Mouse (Mus musculus) cortical plate, adult 2 months (tissue): ENCODE measurements around the gene Fam49a. TPM values are rescaled to one million over a fixed set of nuclear protein-coding genes. Genes with fewer than 3 reads are reported as not detected.

ENCODE experiments used
- H3K27ac ChIP-seq: fragments of 200-500 bp; 2 replicates; pipeline ENCODE4 v1.5.1; 2012; ENCODE audit warnings: low read length, control low read depth, inconsistent platforms; ENCODE audit not compliant: insufficient read depth
- H3K4me1 ChIP-seq: fragments of 200-500 bp; 2 replicates; pipeline ENCODE4 v1.6.1; 2011; ENCODE audit warnings: low read length; ENCODE audit not compliant: control insufficient read depth, insufficient read depth
- H3K4me3 ChIP-seq: fragments of 200-500 bp; 2 replicates; pipeline ENCODE4 v1.5.1; 2011; ENCODE audit warnings: mild to moderate bottlenecking, low read length, control low read depth; ENCODE audit not compliant: insufficient read depth
- CTCF ChIP-seq: fragments of 200-500 bp; IDR thresholded peaks from 2 replicates; pipeline ENCODE4 v1.5.1; 2011; ENCODE audit warnings: mild to moderate bottlenecking, control low read depth, low read length; ENCODE audit not compliant: insufficient read depth; ENCODE audit errors: extremely low read depth
- POLR2A ChIP-seq: fragments of 200-500 bp; IDR thresholded peaks from 2 replicates; pipeline ENCODE4 v1.6.1; 2011; ENCODE audit warnings: mild to moderate bottlenecking, low read length, control low read depth; ENCODE audit not compliant: insufficient read depth; ENCODE audit errors: extremely low read depth
- polyA plus RNA-seq: library from polyadenylated mRNA; depleted of rRNA; stranded (reverse); fragments of >200 nt; gene quantifications from 2 replicates; pipeline ENCODE4 v1.2.3, GENCODE M21; 2012

The Fam49a gene
- polyA plus RNA-seq, 1 experiment = 78.9 TPM

GRCm38 (mm10) chr12:12364201-12364600 lies 102.3 kb downstream of the Fam49a start:
- TF ChIP-seq POLR2A (no peak), CTCF (no peak)
- Histone ChIP-seq H3K4me1 (peaks cover 8% of the 10 kb centered on the region), H3K27ac (no peak overlapping the region), H3K4me3 (no peak overlapping the region)

DNA sequence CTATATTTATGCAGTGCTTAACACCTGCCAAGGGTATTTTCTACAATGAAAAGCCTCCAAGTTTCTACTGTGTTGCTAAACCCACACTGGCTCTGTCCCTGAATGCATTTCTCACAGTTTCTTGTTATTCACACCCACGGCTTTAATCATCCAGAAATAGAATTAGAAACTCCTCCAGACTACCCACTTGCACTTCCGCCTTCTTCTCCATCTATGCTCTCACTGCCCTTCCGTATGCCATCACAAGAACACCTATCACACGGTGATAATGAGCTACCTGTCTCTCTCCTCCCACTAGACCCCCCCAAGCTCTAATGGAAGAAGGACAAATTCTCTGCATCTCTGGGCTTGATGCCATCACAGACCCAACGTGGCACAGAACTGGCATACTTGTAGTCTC lies 105.5 kb downstream of the Fam49a start:
- H3K27ac ChIP-seq = no peak overlapping the region
- TF ChIP-seq CTCF = no peak
- TF ChIP-seq POLR2A = no peak
- peaks cover 8% of the 10 kb centered on the region for H3K4me1 ChIP-seq
- H3K4me3 ChIP-seq = no peak overlapping the region

DNA sequence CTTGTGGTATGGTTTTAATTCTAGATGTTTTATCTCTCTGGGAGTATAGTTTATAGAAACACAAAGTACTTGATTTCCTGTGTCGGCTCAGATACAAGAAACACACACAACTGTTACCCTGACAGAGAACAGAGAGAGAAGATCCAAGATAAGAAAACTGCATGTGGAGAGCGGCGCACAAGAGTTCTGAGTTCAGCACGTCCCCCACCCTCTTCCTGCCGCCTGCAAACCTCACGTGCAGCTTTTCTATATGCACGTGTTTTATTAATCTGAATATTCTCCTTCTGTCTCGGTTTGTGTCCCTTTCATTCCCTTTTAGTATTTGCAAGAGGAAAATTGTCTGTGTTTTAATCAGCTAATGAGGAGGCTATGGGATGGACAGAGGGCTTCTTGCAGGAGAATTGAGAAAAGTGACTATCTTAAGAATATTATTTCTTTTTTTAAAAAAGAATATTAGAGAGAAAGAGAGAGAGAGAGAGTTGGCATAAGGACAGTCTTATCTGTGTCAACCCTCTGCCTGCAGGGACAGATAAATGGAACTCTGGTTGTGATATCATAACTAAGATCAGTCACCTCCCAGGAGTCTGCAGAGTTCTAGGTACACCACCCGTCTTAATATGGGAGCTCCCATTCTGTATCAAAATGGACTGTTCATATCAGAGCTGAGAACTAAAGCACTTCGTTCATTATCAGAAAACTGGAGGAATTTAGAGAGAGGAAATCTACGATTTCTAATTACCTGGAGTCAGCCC lies 111.3 kb downstream of the Fam49a start:
- Histone ChIP-seq H3K4me3 (no peak overlapping the region), H3K27ac (no peak overlapping the region), H3K4me1 (no peaks in the 10 kb centered on the region; the same call in 1 of the 2 replicates)
- TF ChIP-seq POLR2A (no peak), CTCF (no peak)

DNA sequence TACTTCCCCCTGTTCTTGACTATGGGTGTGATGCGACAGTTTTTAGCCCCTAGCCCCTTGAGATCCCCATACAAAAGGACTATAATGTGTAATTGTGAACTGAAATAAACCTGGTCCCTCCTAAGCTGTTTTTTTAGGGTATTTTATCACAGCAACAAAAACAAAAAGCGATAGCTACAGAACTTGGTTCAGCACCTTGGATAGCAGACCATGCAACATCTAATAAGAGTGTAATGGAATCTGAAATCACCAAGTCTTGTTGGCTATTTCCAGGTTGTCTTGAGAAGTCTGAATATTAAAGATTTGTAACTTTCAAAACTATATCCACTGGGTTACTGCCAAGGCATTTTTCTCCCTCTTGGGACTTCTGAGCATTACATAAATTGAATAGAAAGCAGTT lies 117.1 kb downstream of the Fam49a start:
- Histone ChIP-seq H3K4me1 (no peaks in the 10 kb centered on the region), H3K27ac (no peak overlapping the region), H3K4me3 (no peak overlapping the region)
- no peak for TF ChIP-seq CTCF
- no peak for TF ChIP-seq POLR2A

- no peak overlapping the region for H3K27ac ChIP-seq
- no peak for TF ChIP-seq CTCF
- no peak for TF ChIP-seq POLR2A
- H3K4me3 ChIP-seq = no peak overlapping the region
- H3K4me1 ChIP-seq = peaks cover 2% of the 10 kb centered on the region; the same call in 1 of the 2 replicates
These were observed 127.3 kb downstream of the Fam49a start for GRCm38 (mm10) chr12:12389271-12389670.

GRCm38 (mm10) chr12:12396224-12396623 lies 134.3 kb downstream of the Fam49a start:
- no peak overlapping the region for H3K27ac ChIP-seq
- no peaks in the 10 kb centered on the region for H3K4me1 ChIP-seq
- H3K4me3 ChIP-seq = no peak overlapping the region
- TF ChIP-seq CTCF (peak; percentile 82), POLR2A (no peak)

GRCm38 (mm10) chr12:12401051-12401465 lies 139.1 kb downstream of the Fam49a start:
- Histone ChIP-seq H3K27ac (no peak overlapping the region), H3K4me1 (no peaks in the 10 kb centered on the region), H3K4me3 (no peak overlapping the region)
- TF ChIP-seq CTCF (peak; percentile 54), POLR2A (no peak)

DNA sequence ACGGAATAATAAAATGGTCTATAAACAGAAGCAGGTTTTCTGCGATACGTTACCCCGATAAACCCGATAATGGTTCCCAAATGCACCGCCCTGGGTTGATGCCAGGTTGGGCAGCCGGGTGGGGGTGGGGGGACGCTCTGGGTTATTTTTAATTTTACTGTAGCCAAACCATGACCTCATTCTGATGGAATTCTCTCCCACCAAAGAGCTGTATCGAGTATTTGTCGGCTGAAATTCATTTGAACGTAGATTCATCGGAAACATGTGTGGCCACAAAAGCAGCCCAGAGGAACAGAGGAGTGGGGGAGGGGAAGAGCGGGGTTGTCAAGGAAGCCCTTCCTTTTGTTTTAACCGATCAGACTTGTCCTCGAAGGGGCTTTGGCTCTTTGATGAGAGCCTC lies 139.6 kb downstream of the Fam49a start:
- TF ChIP-seq POLR2A (no peak), CTCF (no peak)
- no peak overlapping the region for H3K4me3 ChIP-seq
- H3K27ac ChIP-seq = no peak overlapping the region
- H3K4me1 ChIP-seq = no peaks in the 10 kb centered on the region

GRCm38 (mm10) chr12:12405491-12406110 lies 143.7 kb downstream of the Fam49a start:
- no peaks in the 10 kb centered on the region for H3K4me1 ChIP-seq
- no peak overlapping the region for H3K4me3 ChIP-seq
- TF ChIP-seq POLR2A (no peak), CTCF (no peak)
- no peak overlapping the region for H3K27ac ChIP-seq

GRCm38 (mm10) chr12:12409044-12409443 lies 147.1 kb downstream of the Fam49a start:
- Histone ChIP-seq H3K4me1 (no peaks in the 10 kb centered on the region), H3K27ac (no peak overlapping the region), H3K4me3 (no peak overlapping the region)
- TF ChIP-seq CTCF = no peak
- no peak for TF ChIP-seq POLR2A
